Mouse (Mus musculus): Measurements from ENCODE around the gene Gm3543.
"Not testable (repeated sequence)": the region's sequence is repeated elsewhere in the genome, so short reads cannot be mapped to it uniquely, and the experiment has no call there.

- TF ChIP-seq CTCF (IDR thresholded peaks at IDR 0.05; ENCODE audit: control insufficient read depth, insufficient read depth, insufficient read length); MAX (IDR thresholded peaks at IDR 0.05); CEBPB (IDR thresholded peaks at IDR 0.05; ENCODE audit: low read depth); USF1 (IDR thresholded peaks at IDR 0.05; ENCODE audit: low read depth); FOSL1 (IDR thresholded peaks at IDR 0.05; ENCODE audit: insufficient read depth, low read length, poor library complexity, severe bottlenecking); MYOD1 (IDR thresholded peaks at IDR 0.05; ENCODE audit: control insufficient read depth, insufficient read length, low read depth): not testable (repeated sequence)
Observed at GRCm38 (mm10) chr14:41968596-41968995, 14.5 kb downstream of the Gm3543 start.

Data from C2C12 (cell line).